Mouse (Mus musculus): Measurements from ENCODE around the gene Catsper1.

- no peak for TF ChIP-seq POLR2A (IDR thresholded peaks at IDR 0.05; ENCODE audit: low read depth, low read length)
- TF ChIP-seq CTCF (IDR thresholded peaks at IDR 0.05; ENCODE audit: extremely low read depth, insufficient read depth, insufficient read length, insufficient replicate concordance), result no peak
Observed at GRCm38 (mm10) chr19:5365751-5366150, 30.2 kb downstream of the Catsper1 start.
